Mouse (Mus musculus): Measurements from ENCODE around the gene Cpeb1.
A peak's percentile ranks its signal among the peaks of the same experiment; 100 is the strongest.
"Not testable (repeated sequence)": the region's sequence is repeated elsewhere in the genome, so short reads cannot be mapped to it uniquely, and the experiment has no call there.

The Cpeb1 gene

GRCm38 (mm10) chr7:81455155-81455651 is at the start of gene Cpeb1:
Gene Cpeb1, minus strand, starts transcription at chr7:81455465.
- DNase-seq = peak; percentile 60 to 78

DNA sequence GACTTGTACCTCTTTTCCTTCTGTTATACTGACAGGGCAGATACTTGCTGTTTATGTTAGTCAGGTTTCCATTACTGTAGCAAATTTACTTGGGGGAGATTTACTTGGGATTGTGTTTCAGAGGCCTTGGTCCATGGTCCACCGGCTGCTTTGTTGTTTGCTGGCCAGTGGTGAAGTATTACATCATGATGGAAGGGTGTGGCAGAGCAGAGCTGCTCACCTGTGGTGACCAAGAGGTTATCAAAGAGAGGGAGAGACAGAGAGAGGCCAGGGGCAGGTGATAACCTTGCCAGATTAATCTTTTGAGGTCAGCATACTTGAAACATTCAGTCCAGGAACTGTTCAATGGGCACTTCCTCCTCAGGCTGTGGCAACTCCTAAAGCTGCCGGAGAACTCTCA is 45.8 kb upstream of the Cpeb1 start:
- DNase-seq = no peak

- no peak for DNase-seq
Measured at GRCm38 (mm10) chr7:81498181-81498580, 42.9 kb upstream of the Cpeb1 start, which contains the start of gene BC048679. Gene BC048679, minus strand, starts transcription at chr7:81498281.

DNA sequence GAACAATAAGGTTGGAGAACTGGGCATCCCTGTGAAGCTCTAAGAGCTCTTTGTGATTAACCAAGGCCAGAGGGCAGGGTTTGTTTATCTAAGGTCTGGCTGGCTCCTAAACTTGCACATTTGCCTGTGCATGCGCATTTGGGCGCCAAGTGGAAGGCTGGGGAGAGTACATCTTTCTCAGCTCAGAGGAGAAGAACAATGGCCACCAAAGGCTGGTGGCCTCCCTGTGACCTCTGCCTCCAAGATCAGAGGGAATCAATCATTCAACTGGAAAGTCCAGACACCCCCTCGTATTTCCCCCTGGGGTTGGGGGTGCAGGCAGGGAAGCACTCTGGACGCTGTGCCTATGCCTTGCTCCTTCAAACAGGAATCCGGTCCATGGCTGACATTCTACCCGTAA is 41.9 kb upstream of the Cpeb1 start:
- no peak for DNase-seq

GRCm38 (mm10) chr7:81493331-81494021 is 38.2 kb upstream of the Cpeb1 start, which contains the start of gene Ap3b2:
Gene Ap3b2, minus strand, starts transcription at chr7:81493925.
- peak; percentile 73 to 79 for DNase-seq

DNA sequence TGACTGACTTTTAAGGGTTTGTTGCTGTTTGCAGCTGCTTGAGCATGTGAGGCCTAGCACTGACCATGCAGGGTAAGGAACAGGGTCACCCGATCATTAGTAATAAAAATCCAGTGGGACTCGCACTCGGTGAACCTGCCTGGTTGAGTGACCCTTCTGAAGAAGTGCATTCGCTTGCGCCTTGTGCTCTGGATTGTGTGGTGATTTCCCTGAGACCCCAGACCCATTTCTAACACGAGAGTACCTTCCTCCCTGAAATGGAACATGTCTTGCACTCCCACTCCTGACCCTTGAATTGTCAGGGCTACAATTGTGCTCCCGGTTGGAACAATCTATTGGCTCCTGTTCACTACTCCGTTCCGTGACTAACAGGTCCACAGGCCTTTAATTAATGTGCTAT is 37.4 kb upstream of the Cpeb1 start:
- no peak for DNase-seq

DNA sequence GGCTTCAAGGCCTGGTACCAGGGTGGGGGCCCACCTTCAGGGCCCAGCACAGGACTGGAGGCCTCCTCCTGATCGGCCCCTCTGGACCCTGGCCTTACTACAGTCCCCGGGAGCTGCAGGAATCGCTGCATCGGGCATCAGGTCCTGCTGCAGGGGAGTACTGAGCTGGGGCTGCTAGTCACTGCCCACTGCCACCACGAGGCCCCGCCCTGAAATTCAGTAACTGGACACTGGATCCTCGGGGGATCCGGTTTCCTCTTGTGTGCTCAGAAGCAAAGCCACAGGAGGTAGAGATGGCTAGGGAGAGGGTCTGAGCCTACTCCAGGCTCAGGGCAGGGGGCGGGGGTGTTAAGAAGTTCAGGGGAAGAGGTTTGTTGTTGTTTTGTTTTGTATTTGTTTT is 34.4 kb upstream of the Cpeb1 start:
- DNase-seq = no peak

DNA sequence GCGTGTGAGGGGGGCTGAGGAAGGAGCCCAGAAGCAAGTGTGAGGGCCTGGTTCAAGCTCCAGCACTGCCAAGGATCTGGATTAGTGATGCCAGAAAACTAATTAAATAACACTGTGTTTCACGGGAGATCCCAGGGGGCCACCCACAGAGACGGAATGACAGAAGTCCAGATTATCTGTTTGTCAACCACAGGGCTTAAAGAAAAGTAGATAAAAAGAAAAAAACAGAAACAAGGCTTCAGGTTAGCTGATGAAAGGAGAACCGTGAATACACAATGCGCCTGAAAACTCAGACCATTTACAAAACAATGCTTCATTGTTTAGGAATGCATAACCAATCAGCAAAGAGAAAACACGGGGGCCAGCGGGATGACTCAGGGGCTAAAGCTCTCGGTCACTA is 25.5 kb upstream of the Cpeb1 start:
- DNase-seq = no peak

- DNase-seq = no peak
Measured at GRCm38 (mm10) chr7:81479531-81480090, 24.3 kb upstream of the Cpeb1 start.

DNA sequence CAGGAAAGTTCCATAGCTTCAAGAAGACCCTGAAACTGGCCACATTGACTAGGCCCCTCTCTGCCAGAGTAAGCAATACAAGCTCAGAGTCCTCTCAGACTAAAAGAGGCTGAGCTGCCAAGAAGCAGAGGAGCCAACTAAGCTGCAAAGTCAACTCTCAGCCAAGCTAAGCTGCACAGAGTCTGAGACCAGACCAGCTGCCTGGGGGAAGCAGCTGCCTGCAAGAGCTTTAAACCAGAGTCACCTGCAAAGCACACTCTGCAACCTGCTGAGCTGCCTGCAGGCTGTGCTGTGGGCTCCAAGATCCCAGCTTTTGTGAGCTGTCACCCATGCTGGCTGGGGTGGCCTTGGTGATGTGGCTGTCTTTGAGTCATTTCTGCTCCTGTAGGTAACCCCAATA is 23.0 kb upstream of the Cpeb1 start:
- not testable (repeated sequence) for DNase-seq

DNA sequence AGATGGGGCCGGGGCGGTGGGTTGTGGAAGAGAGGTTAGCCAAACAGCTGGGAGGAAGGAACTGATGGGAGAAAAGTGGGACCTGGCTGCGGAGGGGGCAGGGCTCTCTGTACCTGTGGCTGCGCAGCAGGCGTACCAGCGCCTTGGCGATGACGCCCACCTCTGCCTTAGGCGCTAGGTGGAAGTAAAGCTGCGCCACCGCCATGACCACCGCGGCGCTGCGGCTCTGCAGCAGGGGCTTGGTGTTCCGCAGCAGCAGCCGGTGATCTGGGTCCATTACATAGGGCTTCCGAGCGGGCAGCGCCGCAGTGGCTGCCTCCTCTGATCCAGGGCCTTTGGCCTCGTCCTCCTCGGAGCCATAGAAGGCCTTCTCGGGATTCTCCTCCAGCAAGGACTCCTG is 21.6 kb upstream of the Cpeb1 start:
- DNase-seq = no peak

GRCm38 (mm10) chr7:81475221-81475620 is 20.0 kb upstream of the Cpeb1 start:
- no peak for DNase-seq

DNA sequence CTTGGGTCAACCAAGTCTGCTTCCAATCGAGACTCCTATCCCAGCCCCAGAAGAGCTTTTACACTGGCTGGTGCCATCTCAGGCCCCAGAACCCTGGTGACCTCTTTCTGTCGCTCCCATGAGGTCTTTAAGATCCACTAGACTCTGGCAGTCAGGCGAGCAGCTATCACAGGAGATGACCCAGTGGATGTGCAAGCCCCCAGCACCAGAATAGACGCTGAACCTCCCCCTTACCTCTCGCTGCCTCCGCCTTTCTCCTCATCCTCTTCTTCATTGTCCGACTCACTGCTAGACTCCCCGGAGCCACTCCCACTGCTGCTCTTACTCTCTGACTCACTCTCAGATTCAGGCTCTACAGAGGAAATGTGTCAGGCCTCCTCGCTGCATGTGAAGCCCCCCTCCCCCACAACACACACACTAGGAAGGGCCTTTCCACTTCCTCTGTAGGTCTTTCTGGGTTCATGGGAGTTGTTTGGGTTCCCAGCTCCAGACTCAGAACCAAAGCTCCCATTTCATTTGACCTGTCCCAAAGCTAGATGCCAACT is 9.7 kb upstream of the Cpeb1 start:
- DNase-seq = peak in 1 of 2 experiments; percentile 1

DNA sequence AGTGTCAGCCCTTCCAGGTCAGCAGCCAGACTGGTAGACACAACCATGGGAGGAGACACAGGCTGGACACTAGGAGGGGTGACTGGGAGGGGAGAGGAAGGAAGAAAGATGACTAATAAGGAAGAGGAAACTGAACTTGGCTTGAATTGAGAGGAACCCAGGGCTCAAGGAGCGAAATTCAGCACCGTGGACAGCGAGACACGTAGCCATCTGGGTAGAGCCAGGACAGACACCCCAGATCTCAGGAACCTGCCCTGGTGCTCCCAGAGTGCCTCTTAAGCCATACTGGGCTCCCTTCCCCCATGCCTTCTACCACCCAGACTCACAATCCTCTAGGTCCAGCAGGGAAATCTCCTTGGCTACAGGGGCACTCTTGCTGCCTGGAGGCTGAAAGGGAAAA is 8.9 kb upstream of the Cpeb1 start:
- DNase-seq = peak in 1 of 2 experiments; percentile 28

- DNase-seq = no peak
Measured at GRCm38 (mm10) chr7:81462815-81463214, 7.5 kb upstream of the Cpeb1 start.

DNA sequence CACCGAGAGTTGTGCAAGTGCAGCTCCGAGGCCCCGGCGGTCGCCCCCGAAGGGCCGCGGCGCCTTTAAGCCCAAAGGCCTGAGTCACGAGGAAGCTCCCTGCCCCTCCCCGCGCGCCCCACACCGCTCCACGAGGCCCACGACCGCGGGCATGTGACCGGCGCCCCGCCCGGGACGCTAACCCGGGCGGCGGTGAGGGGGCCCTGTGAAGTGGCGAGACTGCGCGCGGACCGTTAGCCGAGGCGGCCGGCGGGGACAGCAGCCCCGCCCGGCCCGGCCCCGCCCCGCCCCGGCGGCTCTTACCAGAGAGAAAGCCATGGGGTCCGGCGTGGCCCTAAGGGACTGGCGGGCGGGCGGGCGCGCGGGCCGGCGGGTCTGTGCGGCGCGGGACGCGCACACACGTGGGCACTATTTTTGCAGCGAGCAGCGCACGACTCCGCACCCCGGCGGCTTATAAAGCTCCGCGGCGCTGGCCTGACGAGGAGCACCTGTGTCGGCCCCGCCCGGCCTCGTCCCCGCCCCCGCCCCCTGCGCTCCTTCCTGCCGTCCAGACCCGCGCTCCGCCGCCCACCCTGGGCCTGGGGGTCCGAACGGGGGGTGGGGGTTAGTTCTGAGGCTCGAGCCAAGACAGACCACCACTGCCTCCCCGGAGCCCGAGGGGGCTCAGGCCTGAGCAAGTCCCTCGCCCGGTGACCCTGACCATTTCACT is 780 bp downstream of the Cpeb1 start:
- peak; percentile 27 to 45 for DNase-seq

- peak; percentile 17 to 44 for DNase-seq
Measured at GRCm38 (mm10) chr7:81453443-81454274, 1.6 kb downstream of the Cpeb1 start.

DNA sequence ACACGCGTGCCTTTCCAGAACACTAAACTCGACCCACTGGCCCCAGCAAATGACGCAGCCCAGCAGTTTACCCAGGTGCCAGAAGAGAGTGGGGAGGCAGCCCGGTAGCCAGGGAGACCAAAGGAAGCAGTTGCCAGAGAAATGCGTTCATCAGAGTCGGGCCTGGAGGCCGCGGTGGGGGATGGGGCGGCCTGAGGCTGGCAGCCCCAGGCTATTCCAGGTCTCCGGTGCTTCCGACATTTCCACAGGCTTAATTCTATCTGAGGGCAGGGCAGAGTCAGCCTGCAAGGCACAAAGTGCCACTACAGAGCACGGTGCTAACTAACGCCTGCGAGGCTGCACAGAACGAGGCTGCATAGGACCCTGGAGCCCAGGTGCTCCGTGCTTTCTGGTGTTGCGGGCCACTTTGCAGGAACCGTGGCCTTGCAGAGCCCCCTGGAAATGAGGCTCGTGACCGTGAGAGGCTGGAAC is 2.3 kb downstream of the Cpeb1 start:
- DNase-seq = no peak

- DNase-seq = no peak
Measured at GRCm38 (mm10) chr7:81398957-81399356, 56.3 kb downstream of the Cpeb1 start.

- no peak for DNase-seq
Measured at GRCm38 (mm10) chr7:81379363-81379762, 75.9 kb downstream of the Cpeb1 start.

DNA sequence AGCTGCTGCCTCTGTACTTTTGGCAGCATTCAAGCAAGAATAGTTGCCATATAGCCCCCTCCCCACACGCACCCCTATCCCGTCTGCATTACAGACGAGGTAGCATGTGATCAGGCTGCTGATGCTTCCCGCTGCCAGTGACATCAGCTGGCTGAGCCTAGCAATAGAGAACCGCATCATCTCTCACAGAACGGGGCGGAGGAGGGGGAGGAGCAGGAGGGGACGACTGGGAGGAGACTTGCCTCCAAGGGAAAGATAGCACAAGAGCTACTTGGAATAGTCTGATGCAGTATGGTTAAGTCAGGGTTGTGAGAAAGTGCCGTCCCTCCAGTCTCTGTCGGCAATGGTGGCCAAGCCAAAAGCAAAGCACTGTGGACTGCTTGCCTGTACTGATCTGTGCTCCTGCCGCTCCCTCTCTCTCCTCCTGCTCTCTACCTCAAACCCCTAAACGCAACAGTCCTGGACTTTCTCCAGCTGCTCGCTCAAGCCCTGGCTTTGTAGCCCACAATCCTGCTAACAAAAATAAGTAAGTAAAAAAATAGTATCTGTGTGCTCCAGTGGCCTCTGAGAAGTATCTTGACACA is 82.8 kb downstream of the Cpeb1 start:
- peak; percentile 27 to 32 for DNase-seq

DNA sequence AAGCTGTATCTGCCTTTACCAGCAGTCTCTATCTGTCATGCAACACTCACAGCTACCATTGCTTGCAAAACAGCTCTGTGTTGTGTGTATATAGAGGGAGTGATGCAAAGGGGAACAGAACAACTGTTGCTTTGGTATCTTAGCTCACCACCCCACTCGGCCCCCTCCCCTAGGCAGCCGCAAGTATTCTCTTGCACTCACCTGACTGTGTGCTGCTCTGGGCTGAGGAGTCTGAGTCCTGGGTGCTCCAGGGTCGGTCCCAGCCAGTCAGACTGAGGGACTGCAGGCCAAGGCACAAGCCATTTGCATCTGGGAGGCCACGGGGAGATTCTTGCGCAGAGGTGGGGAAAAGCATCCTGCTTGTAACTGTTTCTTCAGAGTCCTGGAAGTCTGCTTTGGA is 83.5 kb downstream of the Cpeb1 start:
- DNase-seq = peak in 1 of 2 experiments; percentile 23
